In the genomic region with DNA sequence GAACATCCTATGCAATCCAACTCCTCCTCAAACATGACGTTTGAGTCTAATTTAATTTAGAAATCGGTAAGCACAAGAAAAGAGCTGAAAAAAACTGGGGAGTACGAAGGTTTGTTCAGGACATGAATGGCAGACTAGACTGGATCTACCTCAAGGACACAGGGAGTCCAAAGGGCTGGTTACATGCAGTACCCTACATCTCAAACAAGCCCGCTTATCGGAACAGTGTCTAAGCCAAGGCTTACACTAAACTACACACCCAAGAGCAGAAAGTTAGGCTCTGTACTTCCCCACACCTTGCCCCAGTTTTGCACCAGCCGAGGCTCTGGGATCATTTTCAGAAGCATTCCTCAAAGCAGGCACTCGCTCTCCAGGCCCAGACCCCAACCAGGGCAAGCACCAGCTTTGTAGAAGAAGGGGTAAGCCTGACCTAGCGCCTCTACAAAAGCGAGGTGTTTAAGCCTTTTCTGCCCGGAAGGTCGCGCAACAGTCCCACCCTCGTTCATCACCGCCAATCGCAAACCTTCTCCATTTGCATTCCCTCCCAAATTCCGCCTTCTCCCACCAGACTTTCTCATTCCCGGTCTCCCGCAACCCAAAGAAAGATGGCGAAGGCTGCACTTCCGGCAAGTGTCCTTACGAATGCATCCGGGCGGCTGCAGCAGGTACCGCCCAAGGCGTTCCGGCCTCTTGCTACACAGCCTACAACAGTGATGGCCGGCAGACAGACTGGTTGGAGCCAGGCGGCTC, we compare ENCODE assay signal across 8 mouse cellular contexts. TPM values are rescaled to one million over a fixed set of nuclear protein-coding genes. Genes with fewer than 3 reads are reported as not detected.
DNase-seq lines count a peak whose midpoint lies in the region; ATAC-seq and TF ChIP-seq lines count a peak whose summit lies in the region.

A gene (minus strand): TSS at position 613 of the 750 bp plus-strand sequence.
A gene (plus strand): TSS at position 664 of the 750 bp plus-strand sequence.

- no peaks in the 10 kb centered on the region for H3K79me3 ChIP-seq in C2C12 (ENCODE audit: low read depth)

- H3K4me3 ChIP-seq in C2C12 (ENCODE audit: insufficient read depth, poor library complexity, severe bottlenecking), result peak within 1 kb of the TSS; percentile 80
- peak within 1 kb of the TSS; percentile 85 for H3K4me3 ChIP-seq in erythroblast, embryonic 14.5 days (replicated peaks)
- H3K4me3 ChIP-seq in heart, embryonic 11.5 days (ENCODE audit: low read depth, low read length), result peak within 1 kb of the TSS; percentile 57
- H3K4me3 ChIP-seq in kidney, embryonic 16.5 days (ENCODE audit: low read length), result peak within 1 kb of the TSS; percentile 57
- peak within 1 kb of the TSS; percentile 63 for H3K4me3 ChIP-seq in liver, adult 2 months (ENCODE audit: insufficient read depth, low read depth, low read length)
- H3K4me3 ChIP-seq in myocyte, result peak within 1 kb of the TSS; percentile 77

- no peak for TF ChIP-seq CTCF in C2C12 (IDR thresholded peaks at IDR 0.05; ENCODE audit: control insufficient read depth, insufficient read depth, insufficient read length)
- no peak for TF ChIP-seq CTCF in brain, embryonic 14.5 days (IDR thresholded peaks at IDR 0.05; ENCODE audit: borderline replicate concordance, extremely low read depth, insufficient read depth, insufficient read length)
- no peak for TF ChIP-seq CTCF in liver, adult 2 months (IDR thresholded peaks at IDR 0.05; ENCODE audit: low read depth, low read length)

- H3K9me3 ChIP-seq in erythroblast, embryonic 14.5 days (ENCODE audit: control insufficient read depth, low read length), result no peaks in the 10 kb centered on the region
- H3K9me3 ChIP-seq in heart, embryonic 11.5 days (replicated peaks; ENCODE audit: control insufficient read depth, low read length), result no peaks in the 10 kb centered on the region
- H3K9me3 ChIP-seq in kidney, embryonic 16.5 days (ENCODE audit: low read length), result no peaks in the 10 kb centered on the region

- ATAC-seq in heart, embryonic 11.5 days (replicated peaks; ENCODE audit: insufficient number of reproducible peaks, low FRiP score, low TSS enrichment), result peak; percentile 90
- ATAC-seq in kidney, embryonic 16.5 days (ENCODE audit: low FRiP score, low TSS enrichment), result peak; percentile 97

- H3K79me2 ChIP-seq in C2C12 (ENCODE audit: control insufficient read depth, insufficient read depth), result peaks cover 6% of the 10 kb centered on the region
- no peaks in the 10 kb centered on the region for H3K79me2 ChIP-seq in liver, adult 2 months (ENCODE audit: control insufficient read depth, insufficient read depth, low read length)
- no peaks in the 10 kb centered on the region for H3K79me2 ChIP-seq in myocyte (ENCODE audit: control insufficient read depth, insufficient read depth)

- peaks cover 29% of the 10 kb centered on the region for H3K4me1 ChIP-seq in erythroblast, embryonic 14.5 days (ENCODE audit: control insufficient read depth)
- H3K4me1 ChIP-seq in heart, embryonic 11.5 days (ENCODE audit: control insufficient read depth, insufficient read depth, low read length), result peaks cover 4% of the 10 kb centered on the region
- peaks cover 15% of the 10 kb centered on the region for H3K4me1 ChIP-seq in kidney, embryonic 16.5 days (ENCODE audit: insufficient read depth, low read length)
- H3K4me1 ChIP-seq in liver, adult 2 months (ENCODE audit: control insufficient read depth, insufficient read depth, low read length), result peaks cover 9% of the 10 kb centered on the region

- H3K9ac ChIP-seq in heart, embryonic 11.5 days (ENCODE audit: low read depth, low read length), result peak within 1 kb of the TSS; percentile 90
- peak within 1 kb of the TSS; percentile 91 for H3K9ac ChIP-seq in kidney, embryonic 16.5 days (replicated peaks; ENCODE audit: low read length)
- peak within 1 kb of the TSS; percentile 87 for H3K9ac ChIP-seq in liver, adult 2 months (ENCODE audit: low read depth, low read length)

- no peaks in the 10 kb centered on the region for H3K27me3 ChIP-seq in C2C12 (ENCODE audit: control insufficient read depth, insufficient read depth, insufficient read length)
- peaks cover 2% of the 10 kb centered on the region; the same call in 1 of the 2 replicates for H3K27me3 ChIP-seq in erythroblast, embryonic 14.5 days (ENCODE audit: control insufficient read depth)
- H3K27me3 ChIP-seq in heart, embryonic 11.5 days (ENCODE audit: control insufficient read depth, insufficient read depth, low read length), result no peaks in the 10 kb centered on the region
- no peaks in the 10 kb centered on the region for H3K27me3 ChIP-seq in kidney, embryonic 16.5 days (ENCODE audit: insufficient read depth, low read length)
- no peaks in the 10 kb centered on the region for H3K27me3 ChIP-seq in liver, adult 2 months (ENCODE audit: control insufficient read depth, insufficient read depth, low read length)
- no peaks in the 10 kb centered on the region for H3K27me3 ChIP-seq in myocyte (ENCODE audit: control insufficient read depth, insufficient read depth, insufficient read length)
- no peaks in the 10 kb centered on the region for H3K27me3 ChIP-seq in splenic B cell, adult 2 months (ENCODE audit: control insufficient read depth, insufficient read depth, low read length, poor library complexity, severe bottlenecking)

- peak; percentile 20; the same call in 1 of the 2 replicates for TF ChIP-seq POLR2A in brain, embryonic 14.5 days (IDR thresholded peaks at IDR 0.05; ENCODE audit: borderline replicate concordance, extremely low read depth, insufficient read depth, insufficient read length, poor library complexity, severe bottlenecking)
- TF ChIP-seq POLR2A in liver, adult 2 months (IDR thresholded peaks at IDR 0.05; ENCODE audit: extremely low read depth, insufficient read depth, low read length), result peak; percentile 85
- peak; percentile 70 for TF ChIP-seq POLR2A in myocyte (IDR thresholded peaks at IDR 0.05; ENCODE audit: insufficient read length, low read depth)

- H3K27ac ChIP-seq in heart, embryonic 11.5 days (ENCODE audit: low read depth, low read length), result peak within 1 kb of the TSS; percentile 96
- H3K27ac ChIP-seq in kidney, embryonic 16.5 days (ENCODE audit: low read length), result peak within 1 kb of the TSS; percentile 98
- H3K27ac ChIP-seq in liver, adult 2 months (replicated peaks; ENCODE audit: insufficient read depth, low read depth, low read length), result peak within 1 kb of the TSS; percentile 96

- peak; percentile 99 for DNase-seq in brain, embryonic 14.5 days (ENCODE audit: low read depth)
- peak; percentile 94 for DNase-seq in liver, adult 2 months (ENCODE audit: extremely low read depth, low read depth, low spot score)
- peak; percentile 91 for DNase-seq in splenic B cell, adult 2 months (ENCODE audit: low read depth, low spot score)

- peaks cover 17% of the 10 kb centered on the region for H3K36me3 ChIP-seq in C2C12 (ENCODE audit: control insufficient read depth, insufficient read depth)
- H3K36me3 ChIP-seq in erythroblast, embryonic 14.5 days (ENCODE audit: control insufficient read depth), result peaks cover 19% of the 10 kb centered on the region
- peaks cover 11% of the 10 kb centered on the region; the same call in 1 of the 2 replicates for H3K36me3 ChIP-seq in heart, embryonic 11.5 days (ENCODE audit: control insufficient read depth, insufficient read depth, low read length)
- peaks cover 11% of the 10 kb centered on the region for H3K36me3 ChIP-seq in kidney, embryonic 16.5 days (ENCODE audit: insufficient read depth, low read length)
- peaks cover 9% of the 10 kb centered on the region; the same call in 1 of the 2 replicates for H3K36me3 ChIP-seq in liver, adult 2 months (ENCODE audit: control insufficient read depth, insufficient read depth, low read length)
- H3K36me3 ChIP-seq in myocyte (ENCODE audit: control insufficient read depth, insufficient read depth), result peaks cover 6% of the 10 kb centered on the region
- H3K36me3 ChIP-seq in splenic B cell, adult 2 months (ENCODE audit: control insufficient read depth, insufficient read depth, low read length, poor library complexity, severe bottlenecking), result peaks cover 2% of the 10 kb centered on the region; the same call in 1 of the 2 replicates

- H3ac ChIP-seq in C2C12 (ENCODE audit: control insufficient read depth, insufficient read length, low read depth), result peak within 1 kb of the TSS; percentile 88
- H3ac ChIP-seq in myocyte (ENCODE audit: control insufficient read depth, insufficient read length), result peak within 1 kb of the TSS; percentile 33

- 4% methylated on average over 28 of the region's 28 CpGs for WGBS in heart, embryonic 11.5 days (ENCODE audit: insufficient replicate concordance)
- WGBS in kidney, embryonic 16.5 days, result 2% methylated on average over 28 of the region's 28 CpGs
- WGBS in liver, adult 2 months, result under 1% methylated on average over 28 of the region's 28 CpGs

- peak within 1 kb of the TSS; percentile 72 for H3K4me2 ChIP-seq in heart, embryonic 11.5 days
- H3K4me2 ChIP-seq in kidney, embryonic 16.5 days (replicated peaks; ENCODE audit: low read depth, low read length), result peak within 1 kb of the TSS; percentile 76
- peak within 1 kb of the TSS; percentile 83 for H3K4me2 ChIP-seq in myocyte (ENCODE audit: low read depth)

TF ChIP-seq in C2C12, 6 proteins besides CTCF, POLR2A, EP300 and RAD21 (continues in another document):
- peak; percentile 42 for TF ChIP-seq CEBPB (IDR thresholded peaks at IDR 0.05; ENCODE audit: low read depth)
- no peak for TF ChIP-seq FOSL1 (IDR thresholded peaks at IDR 0.05; ENCODE audit: insufficient read depth, low read length, poor library complexity, severe bottlenecking)

TF ChIP-seq in myocyte, 11 proteins besides CTCF, POLR2A, EP300 and RAD21 (continues in another document):
- TF ChIP-seq SRF (IDR thresholded peaks at IDR 0.05; ENCODE audit: control insufficient read depth, insufficient read length, low read depth), result peak; percentile 57
- peak; percentile 61 for TF ChIP-seq POLR2AphosphoS2 (IDR thresholded peaks at IDR 0.05; ENCODE audit: insufficient read length, low read depth)

RNA-seq across cellular contexts. Expression of the first gene that starts in this region (rescaled TPM):
- polyA plus RNA-seq in C2C12 (2012; fragmentation: generic; extraction: Trizol), result 0.21 TPM
- polyA plus RNA-seq in brain, embryonic 14.5 days (2012; rRNA removed), result 3.3 and 3.9 TPM in 2 replicates
- polyA plus RNA-seq in erythroblast, embryonic 14.5 days (2012), result 0.18 and 0.50 TPM in 2 replicates
- 2.5 and 2.8 TPM in 2 replicates for polyA plus RNA-seq in heart, embryonic 11.5 days (2014; fragmentation: Nextera tagmentation; extraction: Ambion mirVana)
- polyA plus RNA-seq in kidney, embryonic 16.5 days (2015; fragmentation: Nextera tagmentation; extraction: Ambion mirVana), result 3.5 and 4.6 TPM in 2 replicates
- total RNA-seq in liver, adult 2 months (2014; rRNA removed), result 146 and 148 TPM in 2 replicates
- 190 and 198 TPM in 2 replicates for polyA plus RNA-seq in liver, adult 2 months (2012; rRNA removed)
- polyA plus RNA-seq in myocyte (2012; fragmentation: generic; extraction: Trizol), result 0.53 TPM

RNA-seq across cellular contexts. Expression of the second gene that starts in this region (rescaled TPM):
- 11.3 TPM for polyA plus RNA-seq in C2C12 (2012; fragmentation: generic; extraction: Trizol)
- polyA plus RNA-seq in brain, embryonic 14.5 days (2012; rRNA removed), result 33.5 and 41.2 TPM in 2 replicates
- 0.16 and 0.23 TPM in 2 replicates for polyA plus RNA-seq in erythroblast, embryonic 14.5 days (2012)
- polyA plus RNA-seq in heart, embryonic 11.5 days (2014; fragmentation: Nextera tagmentation; extraction: Ambion mirVana), result 19.0 and 20.3 TPM in 2 replicates
- polyA plus RNA-seq in kidney, embryonic 16.5 days (2015; fragmentation: Nextera tagmentation; extraction: Ambion mirVana), result 28.8 and 29.7 TPM in 2 replicates
- total RNA-seq in liver, adult 2 months (2014; rRNA removed), result 23.9 and 25.5 TPM in 2 replicates
- polyA plus RNA-seq in liver, adult 2 months (2012; rRNA removed), result 35.8 and 45.0 TPM in 2 replicates
- 16.9 TPM for polyA plus RNA-seq in myocyte (2012; fragmentation: generic; extraction: Trizol)

Comparison
In these comparisons a context has a peak if more than half of its experiments do, and no peak if none do; other contexts are left out.
1. Peak in every context shown above with its lines: DNase-seq, ATAC-seq, H3K4me3 ChIP-seq and H3K27ac ChIP-seq.
2. RNA of the first gene that starts in this region (polyA plus RNA-seq): 190 to 198 TPM in liver, adult 2 months; 3.5 to 4.6 TPM in kidney, embryonic 16.5 days, 3.3 to 3.9 TPM in brain, embryonic 14.5 days, 2.5 to 2.8 TPM in heart, embryonic 11.5 days, 0.53 TPM in myocyte (single experiment), 0.18 to 0.50 TPM in erythroblast, embryonic 14.5 days and 0.21 TPM in C2C12 (single experiment); every median in the first group is over 10 times any median in the second.
3. POLR2A ChIP-seq: peak in every context shown above with its lines; median percentile 85 in liver, adult 2 months; 70 in myocyte; 20 in brain, embryonic 14.5 days.